Mouse (Mus musculus) G1E (cell line): ENCODE results near the gene Cnppd1. TPM values are rescaled to one million over a fixed set of nuclear protein-coding genes. Genes with fewer than 3 reads are reported as not detected.

Experiments
- ATAC-seq: 2 replicates; pipeline ENCODE4 v1.8.0; 2016; ENCODE audit warnings: mild to moderate bottlenecking; ENCODE audit not compliant: insufficient number of reproducible peaks, poor library complexity, low FRiP score, severe bottlenecking; ENCODE audit errors: extremely low read depth
- DNase-seq: peaks from one replicate; pipeline ENCODE4 v3.0.0; 2012; ENCODE audit warnings: low spot score
- H3K27me3 ChIP-seq: 2 replicates; pipeline ENCODE4 v1.6.1; 2012; ENCODE audit warnings: mild to moderate bottlenecking, low read length, inconsistent platforms; ENCODE audit not compliant: insufficient read depth
- H3K36me3 ChIP-seq: replicated peaks from 2 replicates; pipeline ENCODE3; 2012; ENCODE audit warnings: mild to moderate bottlenecking, inconsistent platforms
- H3K4me1 ChIP-seq: 2 replicates; pipeline ENCODE4 v1.6.1; 2012; ENCODE audit warnings: low read depth, low read length, inconsistent platforms, mixed read lengths; ENCODE audit not compliant: insufficient read depth
- H3K4me3 ChIP-seq: 2 replicates; pipeline ENCODE4 v1.5.1; 2012; ENCODE audit warnings: low read depth, mild to moderate bottlenecking, inconsistent platforms, low read length, moderate library complexity, mixed read lengths
- H3K9me3 ChIP-seq: replicated peaks from 2 replicates; pipeline ENCODE4 v1.6.1; 2012; ENCODE audit warnings: inconsistent platforms
- CTCF ChIP-seq: IDR thresholded peaks from 2 replicates; pipeline ENCODE4 v1.5.1; 2012; ENCODE audit warnings: low read depth, low read length, inconsistent platforms, mixed read lengths
- GATA1 ChIP-seq: IDR thresholded peaks from 2 replicates; pipeline ENCODE4 v1.6.1; 2012; ENCODE audit warnings: borderline replicate concordance, low read length, inconsistent platforms, mixed read lengths
- GATA2 ChIP-seq: IDR thresholded peaks from 2 replicates; pipeline ENCODE4 v1.6.1; 2012; ENCODE audit warnings: low read depth, low read length, inconsistent platforms, borderline replicate concordance
- POLR2AphosphoS5 ChIP-seq: IDR thresholded peaks from 2 replicates; pipeline ENCODE4 v1.6.1; 2012; ENCODE audit warnings: low read depth, low read length, inconsistent platforms; ENCODE audit not compliant: insufficient replicate concordance
- TAL1 ChIP-seq: conservative IDR thresholded peaks from 2 replicates; pipeline ENCODE4 v1.6.1; 2012; ENCODE audit warnings: low read depth, low read length, inconsistent platforms, mixed read lengths
- polyA plus RNA-seq: library from polyadenylated mRNA; stranded (reverse); fragments of >175 nt; gene quantifications from 2 replicates; pipeline ENCODE4 v1.2.3, GENCODE M21; 2012
- total RNA-seq, 2 experiments: library from RNA; stranded (forward) in 1 of 2; stranded (reverse) in 1 of 2; fragments of 200-1000 nt in 1 of 2; fragments of >200 nt in 1 of 2; fragmentation: Nextera tagmentation in 1 of 2; gene quantifications; 2 replicates each; pipeline ENCODE4 v1.2.3; 2014 to 2017

Gene Cnppd1
- total and polyA plus RNA-seq, 3 experiments: 93.4 to 140 (median 105) TPM

DNA sequence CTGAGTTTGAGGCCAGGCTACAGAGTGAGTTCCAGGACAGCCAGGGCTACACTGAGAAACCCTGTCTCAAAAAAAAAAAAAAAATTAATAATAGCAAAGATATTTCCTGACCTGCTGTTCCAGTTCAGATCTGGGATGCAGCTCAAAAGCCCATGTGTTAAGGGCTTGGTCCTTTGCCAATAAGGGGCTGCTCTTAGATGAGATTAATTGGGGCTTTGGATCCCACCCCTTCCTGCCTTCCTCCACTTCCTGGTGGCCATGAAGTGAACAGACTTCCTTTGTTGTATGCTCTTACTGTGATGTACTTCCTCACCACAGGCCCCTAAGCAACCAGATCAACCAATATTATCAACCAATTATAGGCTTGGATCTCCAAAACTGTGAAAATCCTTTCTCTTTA is 44.6 kb upstream of the Cnppd1 start:
- peaks cover 86% of the 10 kb centered on the region for H3K36me3 ChIP-seq
- TF ChIP-seq TAL1 (no peak), GATA2 (no peak), CTCF (no peak), GATA1 (no peak), POLR2AphosphoS5 (no peak)
- no peak overlapping the region for H3K4me3 ChIP-seq
- H3K27me3 ChIP-seq: no peaks in the 10 kb centered on the region; the same call in 1 of the 2 replicates
- peaks cover 3% of the 10 kb centered on the region; the same call in 1 of the 2 replicates for H3K9me3 ChIP-seq
- no peak for ATAC-seq
- DNase-seq: no peak
- H3K4me1 ChIP-seq: peaks cover 47% of the 10 kb centered on the region

DNA sequence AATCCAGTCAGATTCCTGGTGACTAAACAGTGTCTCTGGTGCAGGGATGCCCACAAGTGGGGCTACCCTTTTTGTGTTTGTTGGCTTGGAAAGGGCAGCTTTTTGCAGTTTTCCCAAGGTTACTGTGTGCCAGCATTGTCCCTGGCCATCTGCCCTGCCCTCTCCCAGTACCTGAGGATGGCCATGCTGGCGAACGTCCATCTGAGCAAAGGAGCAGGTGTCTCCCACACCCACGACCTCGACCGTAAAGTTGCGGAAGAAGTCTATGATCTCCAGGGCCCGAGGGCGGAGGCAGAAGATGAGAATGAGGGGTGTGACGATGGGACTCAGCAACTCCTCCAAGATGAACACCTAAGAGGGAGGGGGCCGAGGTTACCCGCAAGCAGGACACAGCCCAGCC is 43.0 kb upstream of the Cnppd1 start:
- ATAC-seq (no peak), DNase-seq (no peak)
- Histone ChIP-seq H3K9me3 (peaks cover 3% of the 10 kb centered on the region; the same call in 1 of the 2 replicates), H3K4me3 (no peak overlapping the region), H3K27me3 (no peaks in the 10 kb centered on the region; the same call in 1 of the 2 replicates), H3K36me3 (peaks cover 97% of the 10 kb centered on the region), H3K4me1 (peaks cover 50% of the 10 kb centered on the region)
- TF ChIP-seq GATA2: no peak
- TF ChIP-seq GATA1: no peak
- no peak for TF ChIP-seq TAL1
- TF ChIP-seq POLR2AphosphoS5: no peak
- no peak for TF ChIP-seq CTCF

DNA sequence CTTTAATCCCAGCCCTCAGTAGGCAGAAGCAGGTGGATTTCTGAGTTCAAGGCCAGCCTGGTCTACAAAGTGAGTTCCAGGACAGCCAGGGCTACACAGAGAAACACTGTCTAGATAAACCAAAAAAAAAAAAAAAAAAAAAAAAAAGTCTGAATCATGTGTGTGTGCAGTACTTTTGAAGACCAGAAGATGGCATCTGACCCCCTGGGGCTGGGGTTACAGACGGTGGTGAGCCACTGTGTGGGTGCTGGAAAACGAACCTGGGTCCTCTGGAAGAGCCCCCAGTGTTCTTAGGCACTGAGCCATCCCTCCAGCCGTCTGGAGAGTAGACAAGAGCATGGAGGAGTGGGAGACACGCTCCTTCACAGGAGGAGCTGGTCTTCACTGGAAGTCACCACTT is 39.6 kb upstream of the Cnppd1 start:
- Histone ChIP-seq H3K4me1 (peaks cover 54% of the 10 kb centered on the region), H3K9me3 (peaks cover 3% of the 10 kb centered on the region; the same call in 1 of the 2 replicates), H3K4me3 (no peak overlapping the region), H3K27me3 (no peaks in the 10 kb centered on the region; the same call in 1 of the 2 replicates), H3K36me3 (peaks cover 82% of the 10 kb centered on the region)
- DNase-seq (no peak), ATAC-seq (no peak)
- TF ChIP-seq GATA1 (no peak), POLR2AphosphoS5 (no peak)

DNA sequence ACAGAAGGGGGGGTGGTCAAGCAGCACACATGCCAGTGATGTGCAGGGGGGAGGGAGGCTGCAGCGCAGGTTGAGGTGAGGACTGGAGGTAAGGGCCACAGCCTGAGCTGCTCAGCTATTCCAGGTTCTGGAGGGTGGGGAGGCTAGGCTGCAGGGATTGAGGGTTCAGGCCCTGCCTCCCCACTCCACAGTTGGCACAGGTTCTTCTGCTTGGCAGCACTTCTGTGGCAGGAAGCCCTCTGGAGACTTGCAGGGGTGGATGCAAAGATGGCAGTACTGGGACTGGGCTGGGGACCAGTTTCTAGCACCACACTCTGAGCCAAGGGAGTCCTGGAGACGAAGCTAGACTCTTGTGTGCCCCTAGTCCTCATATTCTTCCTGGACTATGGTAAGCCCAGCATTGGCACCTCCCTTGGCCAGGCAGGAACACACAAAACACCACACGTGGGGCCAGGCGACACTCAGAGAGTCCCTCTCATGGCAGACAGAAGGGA is 38.9 kb upstream of the Cnppd1 start:
- peak overlapping the region; percentile 10; the same call in 1 of the 2 replicates for H3K4me3 ChIP-seq
- H3K4me1 ChIP-seq: peaks cover 58% of the 10 kb centered on the region
- H3K9me3 ChIP-seq: peaks cover 3% of the 10 kb centered on the region; the same call in 1 of the 2 replicates
- DNase-seq: no peak
- H3K36me3 ChIP-seq: peaks cover 82% of the 10 kb centered on the region
- no peaks in the 10 kb centered on the region; the same call in 1 of the 2 replicates for H3K27me3 ChIP-seq
- no peak for ATAC-seq
- TF ChIP-seq GATA1 (no peak), TAL1 (no peak), CTCF (no peak), GATA2 (no peak), POLR2AphosphoS5 (no peak)

DNA sequence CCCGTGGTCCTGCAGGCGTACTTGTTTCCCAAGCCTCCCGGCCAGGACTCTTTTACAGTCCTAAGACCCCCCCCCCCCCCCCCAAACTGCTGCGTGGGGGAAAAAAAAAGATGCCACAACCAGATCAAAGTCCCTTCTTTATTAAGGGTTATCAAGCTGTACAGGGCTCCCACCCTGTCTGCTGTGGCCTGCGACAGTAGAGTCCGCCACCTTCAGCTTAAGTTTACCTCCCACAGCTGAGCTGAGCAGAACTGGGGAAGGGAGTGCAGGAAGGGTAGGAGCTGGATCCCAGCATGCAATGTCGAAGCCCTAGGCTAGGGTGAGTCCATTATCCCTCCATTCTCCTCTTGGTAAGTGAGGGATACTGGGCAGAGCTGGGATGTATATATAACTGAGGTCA is 38.2 kb upstream of the Cnppd1 start:
- Histone ChIP-seq H3K4me1 (peaks cover 62% of the 10 kb centered on the region), H3K4me3 (peak overlapping the region; percentile 80; the same call in 1 of the 2 replicates), H3K9me3 (peaks cover 3% of the 10 kb centered on the region; the same call in 1 of the 2 replicates), H3K36me3 (peaks cover 82% of the 10 kb centered on the region), H3K27me3 (no peaks in the 10 kb centered on the region; the same call in 1 of the 2 replicates)
- ATAC-seq (no peak), DNase-seq (no peak)
- TF ChIP-seq GATA2: no peak
- TF ChIP-seq TAL1: no peak
- TF ChIP-seq CTCF: no peak
- no peak for TF ChIP-seq GATA1
- TF ChIP-seq POLR2AphosphoS5: no peak

DNA sequence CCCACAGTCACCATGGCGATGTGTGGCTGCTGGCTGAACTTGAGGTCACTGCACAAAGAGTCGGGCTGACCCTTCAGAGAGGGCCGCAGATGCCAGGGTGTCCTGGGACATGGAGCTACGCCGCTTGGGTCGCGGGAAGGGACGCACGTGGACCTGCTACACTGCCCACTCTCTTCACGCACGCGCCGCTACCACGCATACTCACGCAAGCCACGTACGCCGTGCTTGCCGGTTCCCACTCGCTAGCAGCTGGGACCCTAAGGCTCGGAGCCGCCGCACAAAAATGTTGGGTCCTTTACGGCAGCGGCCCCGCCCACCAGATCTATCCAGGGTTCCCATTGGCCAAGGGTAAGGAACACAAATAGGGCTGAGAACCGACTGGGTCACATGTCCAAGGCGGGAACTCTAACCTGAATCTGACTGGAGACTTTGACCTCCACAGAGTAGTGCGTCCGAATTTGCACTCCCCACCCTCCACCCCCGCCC is 37.6 kb upstream of the Cnppd1 start, which contains the start of gene Abcb6:
Gene Abcb6, minus strand, starts transcription at position 288 of the 486 bp plus-strand sequence.
- H3K36me3 ChIP-seq: peaks cover 82% of the 10 kb centered on the region
- no peak for TF ChIP-seq CTCF
- TF ChIP-seq POLR2AphosphoS5: no peak
- no peak for TF ChIP-seq GATA1
- TF ChIP-seq GATA2: no peak
- TF ChIP-seq TAL1: no peak
- H3K9me3 ChIP-seq: peaks cover 3% of the 10 kb centered on the region; the same call in 1 of the 2 replicates
- peak; percentile 85 for ATAC-seq
- peak within 1 kb of the TSS; percentile 80 for H3K4me3 ChIP-seq
- H3K4me1 ChIP-seq: peaks cover 63% of the 10 kb centered on the region
- no peaks in the 10 kb centered on the region; the same call in 1 of the 2 replicates for H3K27me3 ChIP-seq
- peak; percentile 94 for DNase-seq
